Mouse (Mus musculus): ENCODE results near the gene Hist1h1b. TPM values are rescaled to one million over a fixed set of nuclear protein-coding genes. Genes with fewer than 3 reads are reported as not detected.
"Not testable (repeated sequence)": the region's sequence is repeated elsewhere in the genome, so short reads cannot be mapped to it uniquely, and the experiment has no call there.

Hist1h1b gene
- 0.27 and 0.41 TPM in 2 replicates for polyA plus RNA-seq (2012; rRNA removed)

DNA sequence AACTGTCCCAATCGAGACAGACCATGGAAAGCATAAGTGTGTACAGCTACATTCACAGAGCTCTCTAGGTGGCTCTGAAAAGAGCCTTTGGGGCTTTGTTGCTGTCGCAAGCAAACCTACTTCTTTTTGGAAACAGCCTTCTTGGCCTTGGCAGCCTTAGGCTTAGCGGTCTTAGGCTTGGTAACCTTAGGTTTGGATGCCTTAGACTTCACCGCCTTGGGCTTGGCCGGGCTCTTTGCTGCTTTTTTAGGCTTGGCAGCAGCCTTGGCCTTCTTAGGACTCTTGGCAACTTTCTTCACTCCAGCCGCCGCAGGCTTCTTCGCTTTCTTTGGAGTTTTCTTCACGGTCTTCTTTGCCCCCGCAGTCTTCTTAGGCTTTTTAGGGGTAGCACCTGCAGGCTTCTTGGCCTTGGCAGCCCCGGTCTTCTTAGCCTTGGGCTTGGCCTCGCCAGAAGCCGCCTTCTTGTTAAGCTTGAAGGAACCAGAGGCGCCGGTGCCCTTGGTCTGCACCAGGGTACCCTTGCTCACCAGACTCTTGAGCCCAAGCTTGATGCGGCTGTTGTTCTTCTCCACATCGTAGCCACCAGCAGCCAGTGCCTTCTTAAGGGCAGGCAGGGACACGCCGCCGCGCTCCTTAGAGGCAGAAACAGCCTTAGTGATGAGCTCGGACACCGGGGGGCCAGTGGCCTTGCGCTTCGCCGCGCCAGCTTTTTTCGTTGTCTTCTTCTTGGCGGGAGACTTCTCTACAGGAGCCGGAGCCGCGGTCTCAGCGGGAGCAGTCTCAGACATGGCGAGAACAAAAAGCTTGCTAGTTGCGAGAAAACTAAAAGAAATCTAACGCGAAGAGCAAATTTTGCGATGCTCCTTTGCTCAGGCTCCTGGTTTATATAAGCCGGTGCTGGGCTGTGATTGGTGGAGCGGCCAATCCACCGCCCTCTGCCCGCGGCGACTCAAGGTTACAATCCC, at the start of gene Hist1h1b:
Hist1h1b (minus strand) TSS at position 859 of the 965 bp plus-strand sequence.
- Histone ChIP-seq H3K4me3 (replicated peaks; ENCODE audit: insufficient read depth, low read depth, low read length) (peak within 1 kb of the TSS; percentile 86), H3K4me1 (ENCODE audit: control insufficient read depth, insufficient read depth, low read length) (no peaks in the 10 kb centered on the region; the same call in 1 of the 2 replicates), H3K27ac (ENCODE audit: insufficient read depth, low read length) (peak within 1 kb of the TSS; percentile 83), H3K27me3 (ENCODE audit: control insufficient read depth, insufficient read depth, low read length) (no peaks in the 10 kb centered on the region)
- TF ChIP-seq POLR2A (IDR thresholded peaks at IDR 0.05; ENCODE audit: borderline replicate concordance, insufficient read depth, low read length) (peak; percentile 42; the same call in 1 of the 2 replicates), CTCF (IDR thresholded peaks at IDR 0.05; ENCODE audit: borderline replicate concordance, insufficient read depth, low read depth, low read length) (no peak)
- WGBS = under 1% methylated on average over 44 of the region's 44 CpGs
- DNase-seq = peak; percentile 81 to 82

DNA sequence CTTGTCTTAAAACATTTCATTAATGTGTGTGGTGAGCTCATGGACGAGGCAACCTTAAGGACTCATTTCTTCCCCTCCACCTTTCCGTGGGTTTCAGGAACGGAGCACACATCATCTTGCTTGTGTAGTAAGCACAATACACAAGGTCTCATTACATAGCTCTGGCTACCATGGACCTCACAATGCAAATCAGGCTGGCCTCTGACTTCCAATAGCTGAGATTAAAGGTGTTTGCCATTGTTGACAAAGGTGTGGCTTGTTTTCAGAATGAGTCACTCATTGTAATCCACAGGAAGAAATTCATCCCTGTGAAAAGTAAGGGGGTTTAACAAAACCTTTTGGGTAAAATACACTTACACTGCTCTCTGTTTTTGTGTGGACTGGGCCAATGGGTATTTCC, 48.1 kb upstream of the Hist1h1b start:
- TF ChIP-seq CTCF (IDR thresholded peaks at IDR 0.05; ENCODE audit: borderline replicate concordance, insufficient read depth, low read depth, low read length) (no peak), POLR2A (IDR thresholded peaks at IDR 0.05; ENCODE audit: borderline replicate concordance, insufficient read depth, low read length) (no peak)
- WGBS = 91% methylated on average over 3 of the region's 3 CpGs
- DNase-seq = no peak

DNA sequence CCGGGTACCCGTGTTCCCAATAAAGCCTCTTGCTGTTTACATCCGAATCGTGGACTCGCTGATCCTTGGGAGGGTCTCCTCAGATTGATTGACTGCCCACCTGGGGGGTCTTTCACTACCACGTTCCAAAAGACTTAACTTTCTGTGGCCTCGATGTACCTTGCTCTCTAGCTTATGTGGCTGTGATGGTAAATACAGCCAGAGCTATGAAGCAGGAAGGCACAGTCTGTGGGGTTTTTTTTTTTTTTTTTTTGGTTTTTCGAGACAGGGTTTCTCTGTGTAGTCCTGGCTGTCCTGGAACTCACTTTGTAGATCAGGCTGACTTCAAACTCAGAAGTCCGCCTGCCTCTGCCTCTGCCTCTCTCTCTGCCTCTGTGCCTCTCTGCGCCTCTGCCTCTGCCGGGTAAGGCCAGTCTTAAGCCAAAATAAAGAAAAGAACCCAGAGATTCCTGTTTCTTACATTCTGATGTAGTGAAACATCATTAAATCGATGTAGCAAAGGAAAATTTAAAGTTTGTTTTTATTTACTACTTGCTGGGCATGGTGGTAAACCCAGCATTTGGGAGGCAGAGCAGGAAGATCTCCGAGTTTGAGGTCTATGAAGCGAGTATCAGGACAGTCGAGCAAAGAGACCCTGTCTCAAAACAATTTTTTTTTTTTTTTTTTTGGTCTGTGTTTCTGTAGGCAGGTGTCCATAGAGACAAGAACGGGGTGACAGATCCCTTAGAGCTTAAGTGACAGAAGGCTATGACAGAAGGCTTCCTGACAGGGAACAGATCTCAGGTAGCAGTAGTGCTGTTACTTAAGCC, 39.9 kb upstream of the Hist1h1b start:
- H3K27me3 ChIP-seq (ENCODE audit: control insufficient read depth, insufficient read depth, low read length); H3K4me1 ChIP-seq (ENCODE audit: control insufficient read depth, insufficient read depth, low read length); H3K27ac ChIP-seq (ENCODE audit: insufficient read depth, low read length); H3K4me3 ChIP-seq (replicated peaks; ENCODE audit: insufficient read depth, low read depth, low read length); DNase-seq: not testable (repeated sequence)
- WGBS = 49% methylated on average over 7 of the region's 16 CpGs

More for the DNA sequence above, 48.1 kb upstream of the Hist1h1b start:
- Histone ChIP-seq H3K4me1 (ENCODE audit: control insufficient read depth, insufficient read depth, low read length) (no peaks in the 10 kb centered on the region), H3K27me3 (ENCODE audit: control insufficient read depth, insufficient read depth, low read length) (no peaks in the 10 kb centered on the region), H3K27ac (ENCODE audit: insufficient read depth, low read length) (no peak overlapping the region), H3K4me3 (replicated peaks; ENCODE audit: insufficient read depth, low read depth, low read length) (no peak overlapping the region)

DNA sequence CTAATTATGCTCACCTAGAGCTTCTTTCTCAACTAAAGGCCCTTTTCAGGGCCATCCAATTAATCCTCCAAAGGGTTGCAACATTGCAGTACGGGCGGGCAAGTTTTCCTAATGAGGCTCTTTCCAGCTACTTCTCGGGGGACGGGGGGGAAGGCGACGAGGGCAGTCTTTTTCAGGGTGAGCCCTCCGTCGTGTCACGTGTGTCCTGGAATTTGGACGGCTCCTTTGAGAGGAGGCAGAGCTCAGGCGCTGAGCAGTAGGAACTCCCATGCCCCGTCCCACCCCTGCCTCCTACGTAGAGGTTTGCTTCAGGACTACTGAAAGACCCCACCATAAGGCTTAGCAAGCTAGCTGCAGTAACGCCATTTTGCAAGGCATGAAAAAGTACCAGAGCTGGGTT, 31.7 kb upstream of the Hist1h1b start:
- not testable (repeated sequence) for DNase-seq; H3K4me3 ChIP-seq (replicated peaks; ENCODE audit: insufficient read depth, low read depth, low read length); H3K27me3 ChIP-seq (ENCODE audit: control insufficient read depth, insufficient read depth, low read length); H3K27ac ChIP-seq (ENCODE audit: insufficient read depth, low read length); H3K4me1 ChIP-seq (ENCODE audit: control insufficient read depth, insufficient read depth, low read length)
- WGBS = under 1% methylated on average over 14 of the region's 14 CpGs

DNA sequence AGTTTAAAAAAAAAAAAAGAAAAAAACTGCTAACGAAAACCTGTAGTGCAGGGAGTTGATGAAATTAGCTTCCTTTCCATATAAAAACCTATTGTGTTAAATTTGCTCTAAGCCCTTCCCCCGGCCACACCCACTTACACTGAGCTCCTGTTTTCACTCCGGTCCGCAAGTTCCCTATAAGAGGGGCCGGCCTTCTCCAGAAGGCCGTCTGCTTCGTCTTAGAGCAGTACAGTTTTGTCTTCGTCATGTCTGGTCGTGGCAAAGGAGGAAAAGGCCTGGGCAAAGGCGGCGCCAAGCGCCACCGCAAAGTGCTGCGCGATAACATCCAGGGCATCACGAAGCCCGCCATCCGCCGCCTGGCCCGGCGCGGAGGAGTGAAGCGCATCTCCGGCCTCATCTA, 31.1 kb upstream of the Hist1h1b start, which contains the start of gene Hist1h4m:
Hist1h4m (plus strand) TSS at position 208 of the 400 bp plus-strand sequence.
- not testable (repeated sequence) for H3K27ac ChIP-seq (ENCODE audit: insufficient read depth, low read length); H3K27me3 ChIP-seq (ENCODE audit: control insufficient read depth, insufficient read depth, low read length); H3K4me3 ChIP-seq (replicated peaks; ENCODE audit: insufficient read depth, low read depth, low read length); H3K4me1 ChIP-seq (ENCODE audit: control insufficient read depth, insufficient read depth, low read length)
- no CpG with 5 or more reads among the region's 24 CpGs for WGBS
- DNase-seq = peak; percentile 60 to 62

DNA sequence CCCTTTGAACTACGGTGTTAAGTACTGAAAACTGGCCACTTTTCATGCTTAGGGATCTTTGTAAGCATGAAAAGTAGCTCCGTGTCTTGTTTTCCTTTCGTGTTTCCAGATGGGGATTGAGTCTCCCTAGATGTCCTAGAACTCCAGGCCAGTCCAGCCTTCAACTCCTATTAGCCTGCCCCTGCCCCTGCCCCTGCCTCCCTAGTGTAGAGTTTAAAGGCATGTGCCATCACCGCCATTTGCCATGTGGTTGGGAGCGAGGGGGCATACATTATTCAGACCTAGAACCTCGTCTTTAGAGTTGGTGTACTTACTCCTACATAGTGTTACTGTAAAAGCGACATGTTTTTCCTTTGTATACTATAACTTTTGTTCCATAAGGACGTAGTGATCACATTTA, 30.6 kb upstream of the Hist1h1b start:
- H3K4me3 ChIP-seq (replicated peaks; ENCODE audit: insufficient read depth, low read depth, low read length); DNase-seq; H3K4me1 ChIP-seq (ENCODE audit: control insufficient read depth, insufficient read depth, low read length); H3K27me3 ChIP-seq (ENCODE audit: control insufficient read depth, insufficient read depth, low read length); H3K27ac ChIP-seq (ENCODE audit: insufficient read depth, low read length): not testable (repeated sequence)
- no CpG with 5 or more reads among the region's 8 CpGs for WGBS

DNA sequence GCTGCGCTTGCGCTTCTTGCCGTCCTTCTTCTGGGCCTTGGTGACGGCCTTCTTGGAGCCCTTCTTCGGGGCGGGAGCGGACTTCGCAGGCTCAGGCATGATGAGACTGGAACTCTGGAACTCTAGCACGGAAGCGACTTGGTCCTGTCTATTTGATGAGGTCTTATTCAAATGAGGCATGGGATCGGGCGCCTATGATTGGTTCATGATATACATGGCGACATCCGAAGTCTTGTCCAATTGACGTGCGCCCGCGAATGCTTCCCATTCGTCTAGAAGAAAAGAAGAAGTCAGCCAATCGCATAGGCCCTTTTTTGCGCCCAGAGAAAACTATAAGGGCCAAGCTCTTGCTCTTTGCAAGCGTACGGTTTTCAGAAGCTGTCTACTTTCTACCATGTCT, 29.6 kb upstream of the Hist1h1b start, which contains the start of the genes Hist1h2bq and Hist1h2ao:
Hist1h2bq (minus strand) TSS at position 125 of the 400 bp plus-strand sequence.
Hist1h2ao (plus strand) TSS at position 393 of the 400 bp plus-strand sequence.
- not testable (repeated sequence) for H3K4me1 ChIP-seq (ENCODE audit: control insufficient read depth, insufficient read depth, low read length); DNase-seq; H3K4me3 ChIP-seq (replicated peaks; ENCODE audit: insufficient read depth, low read depth, low read length); H3K27me3 ChIP-seq (ENCODE audit: control insufficient read depth, insufficient read depth, low read length); H3K27ac ChIP-seq (ENCODE audit: insufficient read depth, low read length)
- no CpG with 5 or more reads among the region's 23 CpGs for WGBS

DNA sequence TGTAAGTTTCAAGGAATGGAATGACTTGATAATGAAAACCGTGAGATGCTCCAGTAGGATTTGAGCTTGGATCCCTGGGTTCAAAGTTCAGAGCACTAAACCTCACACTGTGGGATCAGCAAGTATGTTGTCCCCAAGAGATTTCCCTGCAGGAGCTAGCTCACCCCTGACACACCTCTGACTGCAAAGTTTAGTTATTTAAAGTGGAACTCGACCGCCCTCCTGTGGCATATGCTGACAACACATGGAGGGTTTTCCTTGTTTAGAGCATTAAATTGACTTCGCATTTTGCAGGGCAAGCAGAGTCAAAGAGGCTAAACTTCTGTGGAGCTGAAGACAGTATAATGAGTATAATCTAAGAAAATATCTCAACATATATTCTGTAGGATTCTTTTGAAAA, 22.6 kb upstream of the Hist1h1b start:
- not testable (repeated sequence) for H3K4me1 ChIP-seq (ENCODE audit: control insufficient read depth, insufficient read depth, low read length)

DNA sequence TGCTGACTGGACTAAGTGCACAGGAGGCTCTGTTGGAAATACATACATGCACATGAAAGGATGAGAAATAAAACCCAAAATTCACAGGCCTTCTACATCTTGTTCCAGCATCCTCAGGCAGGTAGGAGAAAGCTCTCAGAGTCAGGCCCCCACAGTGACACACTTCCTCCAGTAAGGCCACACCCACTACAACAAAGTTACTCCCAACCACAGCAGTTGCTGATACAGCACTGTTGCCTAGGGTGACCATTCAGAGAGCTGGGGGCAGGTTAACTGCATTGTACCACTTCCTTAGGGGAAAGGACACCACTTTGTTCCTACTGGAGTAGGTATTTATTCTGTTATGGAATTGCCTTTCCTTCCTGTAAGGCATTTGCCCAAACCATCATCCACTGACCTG, 16.7 kb upstream of the Hist1h1b start:
- DNase-seq; H3K4me1 ChIP-seq (ENCODE audit: control insufficient read depth, insufficient read depth, low read length); H3K4me3 ChIP-seq (replicated peaks; ENCODE audit: insufficient read depth, low read depth, low read length); H3K27ac ChIP-seq (ENCODE audit: insufficient read depth, low read length); H3K27me3 ChIP-seq (ENCODE audit: control insufficient read depth, insufficient read depth, low read length): not testable (repeated sequence)

More for the DNA sequence above, 22.6 kb upstream of the Hist1h1b start:
- H3K4me3 ChIP-seq (replicated peaks; ENCODE audit: insufficient read depth, low read depth, low read length); DNase-seq; H3K27ac ChIP-seq (ENCODE audit: insufficient read depth, low read length); H3K27me3 ChIP-seq (ENCODE audit: control insufficient read depth, insufficient read depth, low read length): not testable (repeated sequence)
- no CpG with 5 or more reads among the region's 4 CpGs for WGBS
